Mouse (Mus musculus) kidney, postnatal 4 days (tissue): ENCODE data around the gene Pth2.

ENCODE experiments used
- DNase-seq, 2 experiments: peaks; one replicate each; pipeline ENCODE4 v3.0.0; 2021; ENCODE audit warnings: mixed read lengths in 2 of 2

Pth2 gene

GRCm38 (mm10) chr7:45174567-45175280 is 6.1 kb upstream of the Pth2 start:
- no peak for DNase-seq

- DNase-seq = no peak
Observed at GRCm38 (mm10) chr7:45175398-45175797, 5.4 kb upstream of the Pth2 start.

- DNase-seq = no peak
Observed at GRCm38 (mm10) chr7:45175929-45176328, 4.9 kb upstream of the Pth2 start.

- no peak for DNase-seq
Observed at GRCm38 (mm10) chr7:45176356-45176755, 4.4 kb upstream of the Pth2 start.

- peak in 1 of 2 experiments; percentile 38 for DNase-seq
Observed at GRCm38 (mm10) chr7:45178550-45178949, 2.2 kb upstream of the Pth2 start.

- DNase-seq = no peak
Observed at GRCm38 (mm10) chr7:45179469-45179868, 1.3 kb upstream of the Pth2 start, which contains the start of gene Gfy. Gene Gfy, minus strand, starts transcription at chr7:45179569.

GRCm38 (mm10) chr7:45181540-45181939 is 745 bp downstream of the Pth2 start:
- DNase-seq = peak in 1 of 2 experiments; percentile 48

GRCm38 (mm10) chr7:45182199-45182601 is 1.4 kb downstream of the Pth2 start:
- peak; percentile 89 to 92 for DNase-seq

- DNase-seq = no peak
Observed at GRCm38 (mm10) chr7:45182606-45183005, 1.8 kb downstream of the Pth2 start.

- no peak for DNase-seq
Observed at GRCm38 (mm10) chr7:45183672-45184071, 2.9 kb downstream of the Pth2 start.

- no peak for DNase-seq
Observed at GRCm38 (mm10) chr7:45185921-45186320, 5.1 kb downstream of the Pth2 start.

GRCm38 (mm10) chr7:45189600-45189999 is 8.8 kb downstream of the Pth2 start:
- no peak for DNase-seq

GRCm38 (mm10) chr7:45190186-45190585 is 9.4 kb downstream of the Pth2 start:
- no peak for DNase-seq

GRCm38 (mm10) chr7:45191161-45191560 is 10.4 kb downstream of the Pth2 start:
- DNase-seq = peak in 1 of 2 experiments; percentile 39

GRCm38 (mm10) chr7:45191803-45192363 is 11.1 kb downstream of the Pth2 start:
- DNase-seq = peak; percentile 41 to 64

GRCm38 (mm10) chr7:45192585-45193310 is 12.0 kb downstream of the Pth2 start:
- DNase-seq = no peak

GRCm38 (mm10) chr7:45193406-45193805 is 12.6 kb downstream of the Pth2 start:
- peak in 1 of 2 experiments; percentile 27 for DNase-seq

GRCm38 (mm10) chr7:45193871-45194785 is 13.3 kb downstream of the Pth2 start:
- DNase-seq = no peak

GRCm38 (mm10) chr7:45195341-45196175 is 14.8 kb downstream of the Pth2 start:
- no peak for DNase-seq

- DNase-seq = no peak
Observed at GRCm38 (mm10) chr7:45196176-45196535, 15.4 kb downstream of the Pth2 start.

- no peak for DNase-seq
Observed at GRCm38 (mm10) chr7:45196994-45197393, 16.2 kb downstream of the Pth2 start.

- peak; percentile 82 to 87 for DNase-seq
Observed at GRCm38 (mm10) chr7:45198435-45198834, 17.6 kb downstream of the Pth2 start.
